Mouse (Mus musculus): ENCODE measurements around the gene Iqca. TPM values are rescaled to one million over a fixed set of nuclear protein-coding genes. Genes with fewer than 3 reads are reported as not detected.

Gene Iqca
- polyA plus RNA-seq, 1 experiment: 0.86 TPM

DNA sequence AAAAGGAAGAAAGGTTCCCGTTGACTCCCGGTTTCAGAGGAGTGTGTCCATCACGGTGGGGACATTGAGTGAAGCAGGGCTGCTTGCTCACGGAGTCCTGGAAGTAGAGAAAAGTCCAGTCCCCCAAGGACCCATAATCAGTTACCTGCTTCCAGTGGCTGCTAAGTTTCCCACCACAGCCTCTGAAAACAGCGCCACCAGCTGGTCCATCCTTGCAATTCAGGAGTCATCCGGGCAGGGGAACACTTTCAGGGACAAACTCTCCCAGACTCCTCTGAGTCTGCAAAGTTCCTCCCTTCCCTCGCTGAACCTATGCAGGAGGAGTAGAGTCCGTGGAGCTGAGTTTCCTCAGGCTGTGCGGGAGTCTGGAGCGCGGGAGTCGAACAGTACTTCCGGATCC, 6.7 kb upstream of the Iqca start:
- H3K4me3 ChIP-seq (ENCODE audit: insufficient read depth, low read length): no peak overlapping the region
- no peak for TF ChIP-seq CTCF (IDR thresholded peaks at IDR 0.05; ENCODE audit: extremely low read depth, insufficient read depth, low read length)
- no peak for TF ChIP-seq POLR2A (IDR thresholded peaks at IDR 0.05; ENCODE audit: extremely low read depth, insufficient read depth, low read length)
- no peaks in the 10 kb centered on the region for H3K4me1 ChIP-seq (ENCODE audit: control insufficient read depth, insufficient read depth, low read length)

DNA sequence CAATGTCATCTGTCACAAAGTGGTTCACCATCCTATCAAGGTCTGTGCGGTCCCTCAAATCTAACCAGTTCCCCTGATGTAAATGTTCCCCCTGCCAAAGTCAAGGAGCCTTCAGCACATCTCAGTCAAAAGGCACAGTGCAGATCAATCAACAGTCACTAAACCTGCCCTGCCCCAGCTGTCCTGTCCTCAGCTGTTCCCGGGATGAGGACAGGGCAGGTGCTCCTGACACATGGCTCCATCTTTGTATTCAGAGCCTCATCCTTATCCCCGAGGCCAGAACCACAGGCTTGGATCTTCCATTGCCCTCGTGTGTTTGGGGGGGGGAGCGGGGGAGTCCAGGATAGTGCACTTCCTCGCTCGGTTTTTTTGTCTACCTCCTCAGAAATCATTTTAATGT, 3.4 kb upstream of the Iqca start:
- no peak for TF ChIP-seq CTCF (IDR thresholded peaks at IDR 0.05; ENCODE audit: extremely low read depth, insufficient read depth, low read length)
- no peak for TF ChIP-seq POLR2A (IDR thresholded peaks at IDR 0.05; ENCODE audit: extremely low read depth, insufficient read depth, low read length)
- Histone ChIP-seq H3K4me1 (ENCODE audit: control insufficient read depth, insufficient read depth, low read length) (no peaks in the 10 kb centered on the region), H3K4me3 (ENCODE audit: insufficient read depth, low read length) (no peak overlapping the region), H3K27ac (ENCODE audit: insufficient read depth, low read length) (no peak overlapping the region)

More for the DNA sequence above, 6.7 kb upstream of the Iqca start:
- H3K27ac ChIP-seq (ENCODE audit: insufficient read depth, low read length): no peak overlapping the region

DNA sequence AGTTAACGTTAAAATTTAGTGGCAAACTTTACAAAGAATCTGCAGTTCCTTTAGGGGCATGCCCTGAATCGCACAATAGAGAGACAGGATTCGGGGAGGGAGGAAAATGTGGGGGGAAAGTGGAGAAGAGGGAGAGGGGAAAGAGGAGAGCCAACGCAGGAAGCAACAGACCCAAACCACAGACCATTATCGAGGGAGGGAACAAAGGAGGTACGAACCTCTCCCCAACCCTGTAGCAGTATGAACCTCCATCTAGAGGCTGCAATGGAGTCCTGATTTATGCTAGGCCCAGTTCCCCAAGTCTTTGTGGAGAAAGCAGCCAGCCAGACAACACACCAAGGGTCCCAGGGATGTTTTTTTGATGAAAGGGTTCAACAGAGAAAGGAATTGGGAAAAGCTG, 586 bp upstream of the Iqca start:
- TF ChIP-seq POLR2A (IDR thresholded peaks at IDR 0.05; ENCODE audit: extremely low read depth, insufficient read depth, low read length): no peak
- TF ChIP-seq CTCF (IDR thresholded peaks at IDR 0.05; ENCODE audit: extremely low read depth, insufficient read depth, low read length): no peak
- H3K4me1 ChIP-seq (ENCODE audit: control insufficient read depth, insufficient read depth, low read length): no peaks in the 10 kb centered on the region

DNA sequence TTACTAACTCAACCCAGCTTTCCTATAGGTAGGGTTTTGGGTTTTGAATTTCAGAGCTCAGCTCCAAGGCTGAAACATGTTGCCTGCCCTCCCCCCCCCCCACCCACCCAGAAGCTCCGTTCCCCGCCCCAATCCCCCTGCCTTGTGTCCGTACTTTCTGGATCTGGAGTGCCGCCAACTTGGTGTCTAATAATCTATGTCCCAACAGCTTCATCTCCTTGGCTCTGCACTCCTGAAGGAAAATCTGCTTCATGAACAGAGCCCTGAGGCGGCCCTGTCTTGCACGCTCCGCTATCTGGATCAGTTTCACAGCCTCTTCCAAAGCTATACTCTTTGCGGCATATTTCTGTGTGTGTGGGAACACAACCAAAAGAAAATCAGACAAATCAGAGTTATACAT, 13.5 kb downstream of the Iqca start:
- H3K4me3 ChIP-seq (ENCODE audit: insufficient read depth, low read length): no peak overlapping the region
- no peak overlapping the region for H3K27ac ChIP-seq (ENCODE audit: insufficient read depth, low read length)
- no peak for TF ChIP-seq CTCF (IDR thresholded peaks at IDR 0.05; ENCODE audit: extremely low read depth, insufficient read depth, low read length)
- TF ChIP-seq POLR2A (IDR thresholded peaks at IDR 0.05; ENCODE audit: extremely low read depth, insufficient read depth, low read length): no peak
- no peaks in the 10 kb centered on the region for H3K4me1 ChIP-seq (ENCODE audit: control insufficient read depth, insufficient read depth, low read length)

More for the DNA sequence above, 586 bp upstream of the Iqca start:
- no peak overlapping the region for H3K27ac ChIP-seq (ENCODE audit: insufficient read depth, low read length)
- H3K4me3 ChIP-seq (ENCODE audit: insufficient read depth, low read length): 0 out of 2 replicates have a peak overlapping the region, but pooled peaks have one; percentile 0

DNA sequence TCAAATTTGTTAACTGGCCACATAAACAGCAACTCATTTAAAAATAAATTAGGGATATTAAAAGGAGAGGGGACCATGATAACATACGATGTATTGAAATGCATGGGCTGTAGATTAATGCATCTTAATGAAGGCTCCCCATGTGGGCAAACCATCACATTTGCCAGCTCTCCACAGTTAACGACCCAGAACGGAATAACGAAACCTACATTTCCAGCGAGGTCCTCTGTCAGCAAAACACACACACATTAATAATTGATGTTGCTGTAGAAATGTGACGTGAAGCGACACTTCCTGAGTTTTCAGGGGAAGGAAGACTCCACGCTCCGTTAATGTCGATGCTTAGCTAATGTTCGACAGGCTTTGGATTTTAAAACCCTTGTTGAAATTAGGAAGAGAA, 20.8 kb downstream of the Iqca start:
- TF ChIP-seq CTCF (IDR thresholded peaks at IDR 0.05; ENCODE audit: extremely low read depth, insufficient read depth, low read length) (no peak), POLR2A (IDR thresholded peaks at IDR 0.05; ENCODE audit: extremely low read depth, insufficient read depth, low read length) (no peak)
- Histone ChIP-seq H3K4me1 (ENCODE audit: control insufficient read depth, insufficient read depth, low read length) (no peaks in the 10 kb centered on the region), H3K27ac (ENCODE audit: insufficient read depth, low read length) (no peak overlapping the region), H3K4me3 (ENCODE audit: insufficient read depth, low read length) (no peak overlapping the region)

DNA sequence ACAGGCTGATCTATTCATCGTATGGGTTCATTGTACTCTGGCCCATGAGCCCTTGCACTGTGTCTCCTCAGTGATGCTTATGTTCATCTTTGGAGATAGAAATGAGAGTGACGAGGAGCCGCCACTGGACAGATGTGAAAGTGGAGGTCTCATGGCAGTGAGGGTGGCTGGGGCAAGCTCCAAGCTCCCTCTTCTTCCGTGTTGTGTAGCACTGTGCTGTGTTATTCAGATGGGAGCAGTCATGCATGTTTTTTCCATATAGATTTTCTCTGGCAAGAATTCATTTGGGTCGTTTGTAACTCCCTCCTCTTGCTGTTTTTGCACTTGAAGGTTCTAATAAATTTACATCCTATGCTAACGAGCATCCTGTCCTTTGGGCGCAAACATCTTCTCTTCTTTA, 21.2 kb downstream of the Iqca start:
- Histone ChIP-seq H3K4me3 (ENCODE audit: insufficient read depth, low read length) (no peak overlapping the region), H3K4me1 (ENCODE audit: control insufficient read depth, insufficient read depth, low read length) (no peaks in the 10 kb centered on the region), H3K27ac (ENCODE audit: insufficient read depth, low read length) (no peak overlapping the region)
- TF ChIP-seq CTCF (IDR thresholded peaks at IDR 0.05; ENCODE audit: extremely low read depth, insufficient read depth, low read length) (no peak), POLR2A (IDR thresholded peaks at IDR 0.05; ENCODE audit: extremely low read depth, insufficient read depth, low read length) (no peak)

DNA sequence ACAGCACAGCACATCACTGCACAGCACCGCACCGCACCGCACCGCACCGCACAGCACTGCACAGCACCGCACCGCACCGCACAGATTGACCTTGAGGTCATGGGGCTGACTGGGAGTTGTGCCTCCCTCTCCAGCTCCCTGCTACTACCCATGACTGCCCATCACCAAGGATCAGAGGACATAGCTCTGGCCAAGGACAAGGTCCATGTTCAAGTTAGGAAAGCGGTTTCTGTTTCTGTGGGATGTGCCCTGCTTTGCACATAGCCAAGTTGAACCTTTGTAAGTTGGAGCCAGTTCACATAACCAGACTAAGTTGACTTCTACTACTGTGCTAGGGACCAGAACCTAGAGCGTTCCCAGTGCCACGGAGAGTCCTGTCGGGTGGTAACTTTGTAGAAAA, 28.6 kb downstream of the Iqca start:
- TF ChIP-seq CTCF (IDR thresholded peaks at IDR 0.05; ENCODE audit: extremely low read depth, insufficient read depth, low read length) (no peak), POLR2A (IDR thresholded peaks at IDR 0.05; ENCODE audit: extremely low read depth, insufficient read depth, low read length) (no peak)
- Histone ChIP-seq H3K27ac (ENCODE audit: insufficient read depth, low read length) (no peak overlapping the region), H3K4me3 (ENCODE audit: insufficient read depth, low read length) (no peak overlapping the region), H3K4me1 (ENCODE audit: control insufficient read depth, insufficient read depth, low read length) (no peaks in the 10 kb centered on the region)

DNA sequence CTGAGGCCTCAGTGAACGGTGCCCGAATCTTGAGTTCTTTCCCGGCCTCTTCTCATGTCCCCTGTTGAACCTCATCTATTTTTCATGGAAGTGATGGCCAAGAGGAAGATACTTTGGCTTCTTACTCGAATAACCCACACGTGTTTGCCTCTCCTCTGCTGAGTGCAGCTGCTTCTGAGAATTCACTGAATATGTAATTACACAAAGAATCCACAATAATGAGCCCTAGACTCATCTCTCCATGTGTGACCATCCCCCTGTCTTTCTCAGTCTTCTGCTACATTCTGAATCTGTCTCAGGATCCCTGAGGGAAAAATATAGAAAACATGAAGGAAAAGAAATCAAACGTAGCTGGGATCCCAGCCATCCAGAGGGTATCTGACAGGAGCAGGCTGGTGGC, 32.5 kb downstream of the Iqca start:
- TF ChIP-seq POLR2A (IDR thresholded peaks at IDR 0.05; ENCODE audit: extremely low read depth, insufficient read depth, low read length) (no peak), CTCF (IDR thresholded peaks at IDR 0.05; ENCODE audit: extremely low read depth, insufficient read depth, low read length) (no peak)

DNA sequence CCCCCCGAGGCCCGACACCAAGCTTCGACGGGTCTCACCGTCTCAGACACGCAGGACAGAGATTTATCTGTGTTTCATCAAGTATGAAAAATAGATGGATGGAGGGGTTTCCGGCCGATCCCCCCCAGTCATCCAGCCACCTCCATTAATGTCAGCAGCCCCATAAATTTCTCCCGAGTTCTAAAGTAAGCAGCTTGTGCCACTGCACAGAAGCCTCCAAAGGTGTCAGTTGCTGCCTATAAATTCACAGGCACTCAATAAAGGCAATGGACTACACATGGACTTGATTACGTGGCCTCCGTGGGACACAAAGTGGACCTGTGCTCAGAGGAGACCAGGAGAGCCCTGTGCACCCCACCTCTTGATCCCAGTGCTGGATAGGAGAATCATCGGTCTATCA, 34.0 kb downstream of the Iqca start:
- H3K4me3 ChIP-seq (ENCODE audit: insufficient read depth, low read length): no peak overlapping the region
- TF ChIP-seq POLR2A (IDR thresholded peaks at IDR 0.05; ENCODE audit: extremely low read depth, insufficient read depth, low read length) (no peak), CTCF (IDR thresholded peaks at IDR 0.05; ENCODE audit: extremely low read depth, insufficient read depth, low read length) (no peak)
- H3K4me1 ChIP-seq (ENCODE audit: control insufficient read depth, insufficient read depth, low read length): no peaks in the 10 kb centered on the region
- H3K27ac ChIP-seq (ENCODE audit: insufficient read depth, low read length): no peak overlapping the region

More for the DNA sequence above, 32.5 kb downstream of the Iqca start:
- Histone ChIP-seq H3K27ac (ENCODE audit: insufficient read depth, low read length) (no peak overlapping the region), H3K4me1 (ENCODE audit: control insufficient read depth, insufficient read depth, low read length) (no peaks in the 10 kb centered on the region), H3K4me3 (ENCODE audit: insufficient read depth, low read length) (no peak overlapping the region)

DNA sequence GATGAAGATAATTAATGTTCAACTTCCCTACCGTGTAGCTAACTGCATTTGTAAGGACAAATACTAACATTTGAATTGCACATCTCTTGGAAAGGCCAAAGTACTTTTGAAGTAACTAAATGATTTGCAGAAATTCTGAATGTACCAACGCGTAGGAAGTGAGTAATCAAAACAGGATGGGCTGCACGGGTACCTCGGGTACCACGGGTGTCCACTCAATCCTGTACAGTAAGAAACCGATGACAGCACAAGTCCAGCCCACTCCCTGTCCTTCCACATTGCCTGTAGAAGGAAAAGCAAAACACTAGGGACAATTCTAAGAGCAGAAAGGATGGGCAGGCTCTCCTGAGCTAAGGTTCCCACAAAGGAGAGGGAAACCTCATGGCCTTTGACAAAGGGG, 36.0 kb downstream of the Iqca start:
- H3K4me1 ChIP-seq (ENCODE audit: control insufficient read depth, insufficient read depth, low read length): no peaks in the 10 kb centered on the region
- no peak overlapping the region for H3K4me3 ChIP-seq (ENCODE audit: insufficient read depth, low read length)
- TF ChIP-seq POLR2A (IDR thresholded peaks at IDR 0.05; ENCODE audit: extremely low read depth, insufficient read depth, low read length) (no peak), CTCF (IDR thresholded peaks at IDR 0.05; ENCODE audit: extremely low read depth, insufficient read depth, low read length) (no peak)
- no peak overlapping the region for H3K27ac ChIP-seq (ENCODE audit: insufficient read depth, low read length)

Data from cortical plate, adult 2 months (tissue).